Mouse (Mus musculus): Measurements from ENCODE around the gene Asb18. TPM values are rescaled to one million over a fixed set of nuclear protein-coding genes. Genes with fewer than 3 reads are reported as not detected.

Asb18 gene
- polyA plus RNA-seq, 1 experiment from 2014 or later = not detected

DNA sequence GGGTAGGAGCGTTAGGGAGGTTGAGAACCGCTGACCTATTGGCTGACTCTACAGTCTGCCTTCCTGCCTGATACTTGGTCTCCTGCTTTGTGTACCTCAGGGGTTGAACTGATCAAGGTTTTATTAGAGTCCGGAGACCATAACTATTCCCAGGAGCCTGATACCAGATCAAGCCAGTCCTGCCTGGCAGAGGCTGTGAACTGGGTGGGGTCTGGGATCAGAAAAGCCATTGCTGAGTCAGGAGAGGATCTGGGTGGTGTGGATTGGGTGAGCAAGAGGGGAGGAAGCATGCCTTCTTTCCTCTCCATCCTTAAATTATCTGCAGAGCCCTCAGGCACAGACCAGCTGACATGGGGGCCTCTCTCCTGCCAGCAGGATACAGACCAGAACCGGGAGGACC, 55.1 kb downstream of the Asb18 start:
- DNase-seq (ENCODE audit: low spot score) (no peak), ATAC-seq (replicated peaks; ENCODE audit: insufficient number of reproducible peaks, low FRiP score, low TSS enrichment, low read depth) (no peak)
- Histone ChIP-seq H3K4me3 (ENCODE audit: low read depth, low read length) (no peak overlapping the region), H3K9ac (replicated peaks; ENCODE audit: low read length) (no peak overlapping the region), H3K9me3 (replicated peaks; ENCODE audit: control insufficient read depth, low read length) (no peaks in the 10 kb centered on the region), H3K4me2 (ENCODE audit: low read depth, low read length) (no peak overlapping the region), H3K36me3 (replicated peaks; ENCODE audit: control insufficient read depth, insufficient read depth, low read depth, low read length) (no peaks in the 10 kb centered on the region), H3K27ac (replicated peaks; ENCODE audit: low read depth, low read length) (no peak overlapping the region), H3K27me3 (ENCODE audit: control insufficient read depth, insufficient read depth, low read length) (no peaks in the 10 kb centered on the region), H3K4me1 (ENCODE audit: control insufficient read depth, insufficient read depth, low read length) (no peaks in the 10 kb centered on the region)
- 75% methylated on average over 4 of the region's 4 CpGs for whole genome bisulfite sequencing

DNA sequence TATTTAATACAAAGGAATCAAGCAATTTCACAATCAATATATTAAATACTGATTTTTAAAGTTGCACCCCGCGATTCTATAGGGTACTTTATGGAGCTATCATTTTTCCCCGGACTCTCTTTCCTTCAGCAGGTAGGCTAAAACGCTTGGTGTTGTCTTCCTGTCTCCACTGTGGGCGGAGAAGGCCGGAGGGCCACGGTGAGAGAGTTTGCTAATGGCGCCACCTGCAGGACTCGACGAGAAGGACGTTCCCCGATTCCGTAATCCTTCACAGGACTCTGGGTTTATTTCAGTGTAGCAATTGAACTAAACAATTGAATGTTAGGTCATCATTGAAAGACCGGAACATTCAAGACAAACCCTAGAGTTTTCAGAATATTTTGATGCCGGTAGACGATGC, 71.3 kb downstream of the Asb18 start:
- Histone ChIP-seq H3K4me2 (ENCODE audit: low read depth, low read length) (no peak overlapping the region), H3K4me1 (ENCODE audit: control insufficient read depth, insufficient read depth, low read length) (peaks cover 6% of the 10 kb centered on the region), H3K27ac (replicated peaks; ENCODE audit: low read depth, low read length) (no peak overlapping the region), H3K4me3 (ENCODE audit: low read depth, low read length) (no peak overlapping the region), H3K9ac (replicated peaks; ENCODE audit: low read length) (no peak overlapping the region), H3K36me3 (replicated peaks; ENCODE audit: control insufficient read depth, insufficient read depth, low read depth, low read length) (no peaks in the 10 kb centered on the region), H3K27me3 (ENCODE audit: control insufficient read depth, insufficient read depth, low read length) (peaks cover 33% of the 10 kb centered on the region), H3K9me3 (replicated peaks; ENCODE audit: control insufficient read depth, low read length) (no peaks in the 10 kb centered on the region)
- peak; percentile 89 for DNase-seq (ENCODE audit: low spot score)
- ATAC-seq (replicated peaks; ENCODE audit: insufficient number of reproducible peaks, low FRiP score, low TSS enrichment, low read depth) = no peak
- 4% methylated on average over 16 of the region's 16 CpGs for WGBS

DNA sequence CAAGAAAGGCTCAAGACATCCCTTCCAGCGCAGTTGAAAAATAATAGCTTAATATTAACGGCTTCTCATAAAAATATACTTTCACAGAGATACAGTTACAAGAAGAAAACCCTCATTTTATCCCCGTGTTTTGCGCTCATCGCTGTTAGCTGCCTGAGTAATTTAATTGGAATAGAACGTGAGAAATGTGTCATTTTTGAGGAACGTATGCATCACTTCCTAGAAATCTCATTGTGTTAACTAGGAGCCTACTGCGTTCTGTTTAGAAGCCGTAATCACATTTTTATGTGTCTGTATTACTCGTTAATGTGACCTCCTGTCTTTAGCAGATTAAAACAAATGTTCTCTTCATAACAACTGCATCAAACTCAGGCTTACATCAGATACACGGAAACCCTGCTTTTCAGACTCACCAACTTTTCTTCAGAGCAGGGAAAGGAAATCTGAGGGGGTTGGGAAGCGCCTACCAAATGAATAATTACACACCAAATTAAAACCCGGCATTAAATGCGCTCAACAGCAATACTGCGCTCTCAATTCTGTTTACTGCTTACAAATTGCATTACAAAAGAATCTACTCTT, 72.0 kb downstream of the Asb18 start:
- Histone ChIP-seq H3K27ac (replicated peaks; ENCODE audit: low read depth, low read length) (no peak overlapping the region), H3K4me1 (ENCODE audit: control insufficient read depth, insufficient read depth, low read length) (peaks cover 6% of the 10 kb centered on the region), H3K9me3 (replicated peaks; ENCODE audit: control insufficient read depth, low read length) (no peaks in the 10 kb centered on the region), H3K27me3 (ENCODE audit: control insufficient read depth, insufficient read depth, low read length) (peaks cover 38% of the 10 kb centered on the region), H3K9ac (replicated peaks; ENCODE audit: low read length) (no peak overlapping the region), H3K4me3 (ENCODE audit: low read depth, low read length) (peak overlapping the region; percentile 27), H3K36me3 (replicated peaks; ENCODE audit: control insufficient read depth, insufficient read depth, low read depth, low read length) (no peaks in the 10 kb centered on the region), H3K4me2 (ENCODE audit: low read depth, low read length) (peak overlapping the region; percentile 75)
- DNase-seq (ENCODE audit: low spot score) (no peak), ATAC-seq (replicated peaks; ENCODE audit: insufficient number of reproducible peaks, low FRiP score, low TSS enrichment, low read depth) (no peak)
- 3% methylated on average over 15 of the region's 15 CpGs for WGBS

DNA sequence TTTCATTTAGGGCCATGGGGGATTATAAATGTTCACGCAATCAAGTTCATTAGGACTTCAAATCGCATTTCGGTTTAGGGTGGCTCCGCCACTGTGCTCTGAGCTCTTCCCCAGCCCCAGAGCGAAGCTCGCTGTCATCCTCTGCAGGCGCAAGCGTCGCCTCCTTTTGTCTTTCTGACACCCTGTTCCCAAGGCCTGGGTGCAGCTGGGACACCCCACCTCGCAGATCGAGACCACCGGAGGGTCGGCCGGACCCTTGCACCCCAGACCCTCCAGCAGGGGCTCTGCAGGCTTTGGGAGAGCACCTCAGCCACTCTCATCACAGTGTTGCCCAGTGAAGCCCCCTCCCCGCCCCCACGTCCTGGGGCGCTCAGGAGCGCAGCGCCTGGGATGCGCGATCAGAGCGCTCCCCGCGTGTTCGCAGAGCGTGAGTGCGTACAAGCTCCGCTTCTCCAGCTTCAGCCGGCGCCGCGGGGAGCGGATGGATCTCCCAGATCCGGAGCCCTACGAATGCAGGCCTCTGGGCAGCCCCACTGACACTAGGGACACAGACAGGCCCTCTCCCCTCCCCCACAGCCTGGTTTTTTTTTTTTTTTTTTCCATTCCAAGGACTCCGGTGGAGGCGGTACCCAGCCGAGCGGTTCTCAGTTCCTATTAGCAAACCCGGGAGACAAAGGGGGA, 72.6 kb downstream of the Asb18 start:
- H3K36me3 ChIP-seq (replicated peaks; ENCODE audit: control insufficient read depth, insufficient read depth, low read depth, low read length) = no peaks in the 10 kb centered on the region
- H3K27me3 ChIP-seq (ENCODE audit: control insufficient read depth, insufficient read depth, low read length) = peaks cover 40% of the 10 kb centered on the region
- H3K9ac ChIP-seq (replicated peaks; ENCODE audit: low read length) = peak overlapping the region; percentile 47; the same call in 1 of the 2 replicates
- peak overlapping the region; percentile 27 for H3K4me3 ChIP-seq (ENCODE audit: low read depth, low read length)
- peak; percentile 46 for ATAC-seq (replicated peaks; ENCODE audit: insufficient number of reproducible peaks, low FRiP score, low TSS enrichment, low read depth)
- no peaks in the 10 kb centered on the region for H3K9me3 ChIP-seq (replicated peaks; ENCODE audit: control insufficient read depth, low read length)
- DNase-seq (ENCODE audit: low spot score) = peak; percentile 50
- peaks cover 6% of the 10 kb centered on the region for H3K4me1 ChIP-seq (ENCODE audit: control insufficient read depth, insufficient read depth, low read length)
- no peak overlapping the region for H3K27ac ChIP-seq (replicated peaks; ENCODE audit: low read depth, low read length)
- under 1% methylated on average over 40 of the region's 40 CpGs for WGBS
- peak overlapping the region; percentile 75 for H3K4me2 ChIP-seq (ENCODE audit: low read depth, low read length)

DNA sequence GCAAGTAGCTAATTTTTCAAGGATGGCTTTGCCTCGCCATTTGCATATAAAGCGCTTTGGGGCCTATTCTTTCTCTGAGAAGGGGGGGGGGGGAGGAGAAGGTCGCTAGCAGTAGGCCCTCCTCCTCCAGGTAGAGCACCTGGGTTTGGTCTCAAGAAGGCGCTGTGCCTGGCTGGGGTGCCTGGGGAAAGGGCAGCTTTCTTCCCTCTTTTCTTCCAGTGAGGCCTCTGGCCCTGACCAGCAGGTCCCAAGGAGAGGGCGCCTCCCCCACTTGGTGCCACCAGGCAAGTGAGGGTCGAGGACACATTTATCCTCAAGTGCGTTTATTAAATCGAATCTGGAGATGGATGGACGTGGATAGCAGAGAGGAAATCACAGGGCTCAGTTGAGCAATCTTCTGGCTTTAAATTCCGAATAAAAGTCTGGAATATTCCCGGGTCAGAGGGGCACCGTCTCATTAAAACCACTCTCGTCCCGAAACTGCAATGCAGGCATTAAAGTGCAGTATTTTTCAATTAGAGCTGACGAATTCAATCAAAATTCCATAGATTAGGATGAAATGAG, 73.4 kb downstream of the Asb18 start:
- peaks cover 47% of the 10 kb centered on the region for H3K27me3 ChIP-seq (ENCODE audit: control insufficient read depth, insufficient read depth, low read length)
- no peaks in the 10 kb centered on the region for H3K36me3 ChIP-seq (replicated peaks; ENCODE audit: control insufficient read depth, insufficient read depth, low read depth, low read length)
- WGBS = 5% methylated on average over 15 of the region's 15 CpGs
- H3K4me2 ChIP-seq (ENCODE audit: low read depth, low read length) = no peak overlapping the region
- H3K4me1 ChIP-seq (ENCODE audit: control insufficient read depth, insufficient read depth, low read length) = peaks cover 6% of the 10 kb centered on the region
- no peak overlapping the region for H3K27ac ChIP-seq (replicated peaks; ENCODE audit: low read depth, low read length)
- DNase-seq (ENCODE audit: low spot score) (no peak), ATAC-seq (replicated peaks; ENCODE audit: insufficient number of reproducible peaks, low FRiP score, low TSS enrichment, low read depth) (no peak)
- no peak overlapping the region for H3K4me3 ChIP-seq (ENCODE audit: low read depth, low read length)
- H3K9me3 ChIP-seq (replicated peaks; ENCODE audit: control insufficient read depth, low read length) = no peaks in the 10 kb centered on the region
- no peak overlapping the region for H3K9ac ChIP-seq (replicated peaks; ENCODE audit: low read length)

DNA sequence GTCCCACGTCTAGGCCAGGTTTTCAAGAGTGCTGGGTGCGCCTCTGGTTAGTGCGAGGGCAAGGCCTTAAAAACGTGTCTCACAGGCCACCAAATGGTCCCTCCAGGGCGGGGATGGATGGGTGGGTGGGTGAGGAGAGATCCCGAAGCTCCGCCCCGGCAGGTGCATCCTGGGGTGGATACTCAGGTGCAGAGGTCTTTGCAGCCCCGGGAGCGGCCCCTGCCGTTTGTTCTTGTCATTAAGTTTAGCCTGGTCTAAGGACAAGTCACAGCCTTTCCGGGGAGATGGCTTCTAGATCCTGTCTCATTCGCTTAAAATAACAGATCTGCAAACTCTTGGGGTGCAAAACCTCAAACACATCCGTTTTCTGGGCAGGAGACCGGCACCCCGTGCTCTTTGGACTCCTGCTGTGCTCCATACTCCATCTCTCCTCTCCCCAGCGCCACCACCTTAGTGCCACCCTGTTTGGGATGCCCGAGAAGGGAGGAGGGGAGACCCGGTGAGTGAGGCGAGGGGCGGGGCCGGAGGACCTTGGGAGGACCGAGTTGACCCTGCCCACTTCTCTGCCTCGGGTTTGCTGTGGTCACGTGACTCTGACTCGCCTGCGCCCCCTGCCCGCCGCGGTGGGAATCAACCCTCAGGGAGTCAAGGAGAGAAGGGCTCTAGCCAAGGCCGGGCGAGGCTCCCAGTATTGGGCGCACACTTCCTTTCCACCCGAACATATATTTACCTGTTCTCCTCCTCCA, 74.3 kb downstream of the Asb18 start:
- Histone ChIP-seq H3K9ac (replicated peaks; ENCODE audit: low read length) (no peak overlapping the region), H3K4me3 (ENCODE audit: low read depth, low read length) (0 out of 2 replicates have a peak overlapping the region, but pooled peaks have one; percentile 12), H3K36me3 (replicated peaks; ENCODE audit: control insufficient read depth, insufficient read depth, low read depth, low read length) (no peaks in the 10 kb centered on the region), H3K4me2 (ENCODE audit: low read depth, low read length) (peak overlapping the region; percentile 27; the same call in 1 of the 2 replicates), H3K27me3 (ENCODE audit: control insufficient read depth, insufficient read depth, low read length) (peaks cover 53% of the 10 kb centered on the region), H3K27ac (replicated peaks; ENCODE audit: low read depth, low read length) (no peak overlapping the region), H3K9me3 (replicated peaks; ENCODE audit: control insufficient read depth, low read length) (no peaks in the 10 kb centered on the region), H3K4me1 (ENCODE audit: control insufficient read depth, insufficient read depth, low read length) (peaks cover 6% of the 10 kb centered on the region)
- WGBS = 4% methylated on average over 34 of the region's 34 CpGs
- DNase-seq (ENCODE audit: low spot score) (peak; percentile 87), ATAC-seq (replicated peaks; ENCODE audit: insufficient number of reproducible peaks, low FRiP score, low TSS enrichment, low read depth) (0 out of 2 replicates have a peak, but pooled peaks have one; percentile 44)

DNA sequence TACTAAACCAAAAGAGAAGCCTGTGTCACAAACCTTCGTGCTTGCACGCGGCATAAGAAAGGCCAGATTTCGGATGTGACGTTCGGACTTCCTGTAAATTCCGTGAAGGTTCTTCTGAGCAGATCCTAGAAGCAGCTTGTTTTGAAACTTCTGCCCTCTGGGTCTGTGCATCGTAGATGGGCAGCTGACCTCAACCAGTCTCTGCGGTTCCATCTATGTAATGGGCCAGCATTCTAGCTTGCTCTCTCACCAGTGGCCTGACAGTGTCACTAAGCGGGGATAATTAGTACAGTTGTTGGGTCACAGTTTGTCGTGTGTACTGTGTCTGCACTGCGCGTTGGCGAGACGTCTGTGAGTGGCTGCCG, 74.9 kb downstream of the Asb18 start:
- H3K4me3 ChIP-seq (ENCODE audit: low read depth, low read length) = no peak overlapping the region
- no peak overlapping the region for H3K27ac ChIP-seq (replicated peaks; ENCODE audit: low read depth, low read length)
- DNase-seq (ENCODE audit: low spot score) = peak; percentile 30
- no peak overlapping the region for H3K4me2 ChIP-seq (ENCODE audit: low read depth, low read length)
- peaks cover 6% of the 10 kb centered on the region for H3K4me1 ChIP-seq (ENCODE audit: control insufficient read depth, insufficient read depth, low read length)
- 21% methylated on average over 16 of the region's 16 CpGs for WGBS
- H3K9me3 ChIP-seq (replicated peaks; ENCODE audit: control insufficient read depth, low read length) = no peaks in the 10 kb centered on the region
- ATAC-seq (replicated peaks; ENCODE audit: insufficient number of reproducible peaks, low FRiP score, low TSS enrichment, low read depth) = no peak
- H3K9ac ChIP-seq (replicated peaks; ENCODE audit: low read length) = no peak overlapping the region
- peaks cover 53% of the 10 kb centered on the region for H3K27me3 ChIP-seq (ENCODE audit: control insufficient read depth, insufficient read depth, low read length)
- no peaks in the 10 kb centered on the region for H3K36me3 ChIP-seq (replicated peaks; ENCODE audit: control insufficient read depth, insufficient read depth, low read depth, low read length)

All from embryonic facial prominence, embryonic 11.5 days (tissue).